8 mouse cellular contexts compared by ENCODE assay signal in genomic region chr1:46022262-46022661, GRCm38 (mm10). TPM values are rescaled to one million over a fixed set of nuclear protein-coding genes. Genes with fewer than 3 reads are reported as not detected.
DNase-seq lines count a peak whose midpoint lies in the region; TF ChIP-seq lines count a peak whose summit lies in the region.

No protein-coding gene starts in this region.

- intact Hi-C loops in gastrocnemius, adult 2 months (cut with DNase I) = loop anchor here (2.0 kb wide), 1 partner anchor 205 kb away; no protein-coding TSS in a partner anchor
- intact Hi-C loops in gastrocnemius, postnatal 14 days (cut with DNase I; ENCODE audit: low total_unique reads) = loop anchor here (5.0 kb wide), 1 partner anchor 205 kb away; no protein-coding TSS in a partner anchor
- intact Hi-C loops in left cerebral cortex, postnatal 14 days (cut with DNase I) = no loop called here

- no peak overlapping the region for H3K4me3 ChIP-seq in gastrocnemius, adult 2 months

- TF ChIP-seq CTCF in gastrocnemius, adult 2 months (IDR thresholded peaks at IDR 0.05) = peak; percentile 66

- DNase-seq in gastrocnemius, adult 2 months = no peak
- no peak for DNase-seq in gastrocnemius, postnatal 14 days
- DNase-seq in 3T3-L1 (ENCODE audit: low read depth, low spot score) (peak; percentile 78), ZHBTc4 (ENCODE audit: low read depth, low spot score) (peak; percentile 28)
- DNase-seq in heart, postnatal 4 days = peak; percentile 45
- peak; percentile 45 to 72 for DNase-seq in left cerebral cortex, postnatal 14 days (ENCODE audit: low spot score in 2 of 2)
- peak; percentile 14 for DNase-seq in right cerebral cortex, postnatal 14 days
- no peak for DNase-seq in thymus, postnatal 14 days

- no peak overlapping the region for H3K27ac ChIP-seq in gastrocnemius, adult 2 months

RNA-seq across cellular contexts. Expression of gene Dnah7b, which starts 43.9 kb away (rescaled TPM):
- total RNA-seq in gastrocnemius, adult 2 months (2021) = under 1 TPM; 0.11 to 0.43 TPM
- under 1 TPM; 0.18 to 0.29 TPM for total RNA-seq in gastrocnemius, postnatal 14 days (2021)
- total RNA-seq in heart, postnatal 4 days (2021) = 1 to 10 TPM; 1.5 to 2.8 TPM
- 1 to 10 TPM; 1.6 to 1.8 TPM for total RNA-seq in left cerebral cortex, postnatal 14 days (2021)

Comparison
In these comparisons a context has a peak if more than half of its experiments do, and no peak if none do; other contexts are left out.
1. DNase-seq: peak in 3T3-L1 (single experiment), ZHBTc4 (single experiment), heart, postnatal 4 days (single experiment), left cerebral cortex, postnatal 14 days (2 of 2) and right cerebral cortex, postnatal 14 days (single experiment); none in gastrocnemius, adult 2 months (single experiment), gastrocnemius, postnatal 14 days (single experiment) and thymus, postnatal 14 days (single experiment).